Mouse (Mus musculus) megakaryocyte, adult 5-6 weeks (primary cell): ENCODE measurements at regions not wholly inside any gene's neighbourhood (a gene's known extent, or its start where the extent isn't known, plus 50 kb on each side); places are given as distances from the start of the nearest gene placed in this dataset.
A peak's percentile ranks its signal among the peaks of the same experiment; 100 is the strongest.

Source experiments
- ATAC-seq: 2 replicates; pipeline ENCODE4 v1.8.0; 2016; ENCODE audit warnings: mild to moderate bottlenecking, inconsistent platforms; ENCODE audit not compliant: poor library complexity, severe bottlenecking

- ATAC-seq = no peak
Observed at GRCm38 (mm10) chr4:95153737-95154287, 101.8 kb upstream of the Jun start.

GRCm38 (mm10) chr4:95154377-95154776 is 102.4 kb upstream of the Jun start:
- no peak for ATAC-seq

GRCm38 (mm10) chr4:95155178-95155577 is 103.2 kb upstream of the Jun start:
- no peak for ATAC-seq

GRCm38 (mm10) chr4:95155796-95156195 is 103.8 kb upstream of the Jun start:
- no peak for ATAC-seq

- ATAC-seq = peak; percentile 54
Observed at GRCm38 (mm10) chr4:95156451-95157271, 104.6 kb upstream of the Jun start.

- ATAC-seq = peak; percentile 37
Observed at GRCm38 (mm10) chr4:95157653-95158430, 105.8 kb upstream of the Jun start.

GRCm38 (mm10) chr4:95158632-95159424 is 106.8 kb upstream of the Jun start:
- ATAC-seq = no peak

- ATAC-seq = no peak
Observed at GRCm38 (mm10) chr4:95159821-95160220, 107.8 kb upstream of the Jun start.

GRCm38 (mm10) chr4:95160465-95160864 is 108.4 kb upstream of the Jun start:
- ATAC-seq = no peak

- ATAC-seq = peak; percentile 67
Observed at GRCm38 (mm10) chr4:95160912-95161669, 109.1 kb upstream of the Jun start.

- ATAC-seq = peak; percentile 1; the same call in 1 of the 2 replicates
Observed at GRCm38 (mm10) chr4:95161670-95162020, 109.6 kb upstream of the Jun start.

GRCm38 (mm10) chr4:95162386-95163090 is 110.5 kb upstream of the Jun start:
- ATAC-seq = peak; percentile 58

GRCm38 (mm10) chr4:95163403-95163802 is 111.4 kb upstream of the Jun start:
- ATAC-seq = no peak

GRCm38 (mm10) chr4:95166503-95166902 is 114.5 kb upstream of the Jun start:
- no peak for ATAC-seq

- no peak for ATAC-seq
Observed at GRCm38 (mm10) chr4:95167216-95167615, 115.2 kb upstream of the Jun start.

GRCm38 (mm10) chr4:95169702-95170101 is 117.7 kb upstream of the Jun start:
- no peak for ATAC-seq

- no peak for ATAC-seq
Observed at GRCm38 (mm10) chr4:95177753-95178152, 125.7 kb upstream of the Jun start.

- no peak for ATAC-seq
Observed at GRCm38 (mm10) chr4:95178467-95178866, 126.4 kb upstream of the Jun start.

GRCm38 (mm10) chr4:95178900-95179299 is 126.9 kb upstream of the Jun start:
- no peak for ATAC-seq

GRCm38 (mm10) chr4:95180446-95180845 is 128.4 kb upstream of the Jun start:
- ATAC-seq = peak; percentile 52
